Mouse (Mus musculus): Measurements from ENCODE around the gene Pphln1.

The Pphln1 gene

DNA sequence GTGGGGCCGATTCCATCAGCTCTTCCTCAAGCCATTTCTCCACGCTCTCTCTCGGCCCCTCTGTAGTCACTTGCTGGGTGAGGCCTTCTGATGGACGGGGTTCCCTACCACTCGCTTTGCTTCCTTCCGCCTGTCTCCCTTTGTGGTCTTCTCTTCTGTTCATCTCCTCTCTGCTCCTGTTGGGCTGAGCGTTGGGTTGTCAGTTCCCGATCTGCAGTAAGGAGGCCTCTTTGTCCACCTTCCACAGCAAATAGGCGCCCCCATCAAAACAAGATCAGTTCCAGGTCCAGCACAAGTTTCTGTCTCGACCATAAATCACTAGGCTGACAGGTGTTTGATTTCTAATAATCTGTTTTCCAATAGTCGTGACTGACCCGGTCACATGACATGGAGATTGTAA is 37.8 kb downstream of the Pphln1 start:
- DNase-seq, result no peak

GRCm38 (mm10) chr15:93438663-93439062 is 40.5 kb downstream of the Pphln1 start:
- DNase-seq, result peak; percentile 27

DNA sequence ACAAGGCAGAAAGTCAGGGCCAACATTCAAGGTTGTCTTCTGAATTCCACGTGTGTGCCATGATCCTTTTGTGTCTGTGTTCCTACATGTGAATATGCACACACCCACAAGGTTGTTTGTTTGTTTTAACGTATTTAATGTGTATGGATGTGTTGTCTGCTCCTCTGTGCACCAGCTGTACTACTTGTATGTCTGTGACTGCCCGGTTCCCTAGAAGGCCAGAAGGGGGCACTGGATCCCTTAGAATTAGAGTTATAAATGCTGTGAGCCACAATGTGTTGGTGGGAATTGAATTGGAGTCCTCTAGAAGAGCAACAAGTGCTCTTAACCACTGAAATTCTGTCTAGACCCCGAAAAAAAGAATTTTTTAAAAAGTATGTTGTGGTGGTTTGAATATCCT is 44.1 kb downstream of the Pphln1 start:
- no peak for DNase-seq

GRCm38 (mm10) chr15:93443676-93444075 is 45.5 kb downstream of the Pphln1 start:
- no peak for DNase-seq

GRCm38 (mm10) chr15:93448862-93449261 is 50.7 kb downstream of the Pphln1 start:
- DNase-seq, result no peak

DNA sequence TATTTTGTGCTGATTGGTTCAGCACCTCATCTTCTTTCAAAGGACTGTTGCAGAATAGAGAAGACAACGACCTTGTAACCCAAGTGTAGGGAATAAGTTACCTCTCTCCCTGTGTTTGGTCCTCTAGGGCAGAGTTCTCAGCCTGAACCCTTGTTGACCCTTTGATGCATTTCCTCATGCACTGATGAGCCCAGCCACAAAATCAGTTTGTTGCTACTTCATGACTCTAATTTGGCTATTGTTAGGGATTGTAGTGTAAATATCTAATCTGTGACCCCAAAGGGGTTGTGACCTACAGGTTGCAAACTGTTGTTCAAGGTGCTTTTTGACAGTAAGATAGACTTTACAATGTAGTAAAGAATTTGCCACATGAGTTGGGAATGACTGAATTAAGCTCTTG is 55.1 kb downstream of the Pphln1 start:
- DNase-seq, result no peak

GRCm38 (mm10) chr15:93456005-93456404 is 57.9 kb downstream of the Pphln1 start:
- DNase-seq, result no peak

DNA sequence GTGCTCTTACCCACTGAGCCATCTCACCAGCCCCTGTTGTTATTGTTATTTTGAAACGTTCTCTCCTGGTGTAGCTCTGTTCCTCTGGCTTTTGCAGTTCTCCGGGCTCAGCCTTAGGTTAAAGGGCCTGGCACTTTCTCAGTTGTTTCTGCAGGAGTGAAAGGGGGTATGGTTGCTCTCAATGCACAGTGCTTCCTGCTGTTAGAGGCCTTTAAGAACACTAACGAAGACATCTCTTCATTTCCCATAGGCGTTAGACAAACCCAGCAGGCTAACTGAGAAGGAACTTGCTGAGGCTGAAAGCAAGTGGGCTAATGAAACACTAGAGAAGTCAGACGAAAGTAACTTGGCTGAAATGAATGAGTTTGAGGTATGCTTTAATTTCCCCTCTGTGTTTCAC is 61.3 kb downstream of the Pphln1 start:
- DNase-seq, result no peak

GRCm38 (mm10) chr15:93461066-93461465 is 62.9 kb downstream of the Pphln1 start:
- DNase-seq, result no peak

DNA sequence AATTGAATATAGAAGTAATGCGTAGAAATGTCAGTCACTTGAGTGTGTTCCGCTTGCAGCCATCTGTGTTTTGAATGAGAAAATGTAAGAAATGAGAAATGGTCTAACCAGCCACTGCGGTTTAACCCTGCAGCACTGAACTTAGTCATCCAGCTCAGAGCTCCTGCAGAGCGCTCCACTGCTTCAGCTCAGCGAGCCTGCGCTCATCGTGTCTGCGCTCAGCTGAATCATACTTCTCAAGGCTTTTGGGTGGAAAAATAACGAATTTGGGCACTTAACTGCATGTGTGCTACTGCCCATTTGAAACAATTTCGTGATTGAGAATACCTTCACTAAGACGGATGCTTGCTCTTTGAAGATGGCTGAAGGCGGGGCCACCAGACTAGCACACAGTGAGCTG is 73.5 kb downstream of the Pphln1 start:
- DNase-seq, result no peak

GRCm38 (mm10) chr15:93472089-93472488 is 73.9 kb downstream of the Pphln1 start:
- no peak for DNase-seq

GRCm38 (mm10) chr15:93474277-93474676 is 76.1 kb downstream of the Pphln1 start:
- no peak for DNase-seq

DNA sequence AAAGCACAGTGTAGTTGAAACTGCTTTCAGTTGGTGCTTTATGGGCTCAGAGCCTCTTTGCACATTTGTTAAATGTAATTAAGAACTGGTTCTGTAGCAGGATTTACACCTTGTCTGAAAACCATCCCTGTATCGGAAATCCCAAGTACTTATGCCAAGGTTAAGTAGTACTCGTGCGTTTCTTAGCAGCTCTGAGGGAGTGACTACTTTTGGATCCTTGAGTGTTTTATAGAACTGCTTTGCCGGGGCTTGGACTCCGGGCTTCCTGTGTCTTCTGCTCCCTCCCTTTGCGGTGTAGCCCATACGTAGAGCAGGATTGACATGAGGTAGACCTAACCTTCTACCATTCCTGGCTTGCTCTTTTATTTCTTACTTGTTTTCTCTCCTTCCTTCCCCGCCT is 77.5 kb downstream of the Pphln1 start:
- DNase-seq, result no peak

GRCm38 (mm10) chr15:93477729-93478128 is 79.6 kb downstream of the Pphln1 start:
- no peak for DNase-seq

DNA sequence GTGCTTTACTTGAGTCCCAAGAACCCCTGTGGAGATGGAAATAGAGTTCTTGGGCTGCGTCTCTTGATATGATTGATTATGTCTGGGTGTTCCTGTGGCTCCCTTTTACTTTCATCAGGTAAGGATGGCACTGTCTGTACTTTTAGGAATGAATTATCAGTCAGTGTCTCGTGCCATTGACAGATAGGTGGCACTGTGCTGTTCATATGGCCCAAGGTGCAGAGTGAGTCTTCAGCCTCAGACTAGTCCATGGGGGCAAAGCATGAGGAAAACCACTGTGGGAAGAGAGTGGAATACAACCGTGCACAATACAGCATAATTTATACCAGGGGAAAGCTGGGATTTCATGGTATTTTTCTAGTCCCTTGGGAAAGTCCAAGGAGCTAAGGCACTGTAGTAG is 80.5 kb downstream of the Pphln1 start:
- no peak for DNase-seq

- DNase-seq, result no peak
These were observed 81.3 kb downstream of the Pphln1 start for GRCm38 (mm10) chr15:93479445-93479844.

GRCm38 (mm10) chr15:93481112-93481511 is 83.0 kb downstream of the Pphln1 start:
- no peak for DNase-seq

DNA sequence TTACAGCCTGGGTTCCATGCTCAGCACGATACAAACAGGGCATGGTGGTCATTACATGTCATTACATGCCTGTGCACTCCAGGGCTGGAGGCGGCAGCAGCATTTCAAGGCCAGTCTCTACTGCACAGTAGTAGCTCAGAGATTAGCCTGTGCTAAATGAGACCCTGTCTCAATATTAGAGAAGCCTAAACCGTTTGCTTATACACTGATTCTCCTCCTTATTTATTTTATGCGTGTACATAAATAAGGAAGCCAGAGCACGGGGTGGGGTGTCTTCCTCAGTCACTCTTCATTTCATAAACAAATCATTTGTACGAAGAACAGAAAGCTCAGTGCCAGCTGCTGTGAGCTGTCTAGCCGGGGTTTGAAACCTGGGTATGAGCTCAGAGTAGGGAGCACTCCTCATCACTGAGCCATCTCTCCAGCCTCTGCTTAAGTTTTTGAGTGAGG is 86.1 kb downstream of the Pphln1 start:
- no peak for DNase-seq

DNA sequence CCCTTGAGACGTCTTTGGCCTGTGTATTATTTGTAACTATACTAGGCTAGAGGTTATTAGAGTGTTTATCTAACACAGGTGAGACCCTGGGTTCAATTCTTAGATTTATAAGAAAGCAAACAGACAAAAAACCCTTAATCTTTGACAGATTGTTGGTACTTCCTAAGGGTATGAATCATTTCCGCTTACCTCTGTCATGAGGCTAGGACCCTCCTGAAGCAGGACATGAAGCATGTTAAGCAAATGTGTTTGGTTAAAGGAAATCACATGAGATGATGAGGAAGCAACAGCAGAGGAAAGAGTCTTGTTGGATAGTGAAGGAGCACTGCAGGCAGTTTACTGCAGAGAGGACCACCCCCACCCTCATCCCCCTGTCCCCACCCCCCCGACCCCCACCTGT is 87.1 kb downstream of the Pphln1 start:
- no peak for DNase-seq

DNA sequence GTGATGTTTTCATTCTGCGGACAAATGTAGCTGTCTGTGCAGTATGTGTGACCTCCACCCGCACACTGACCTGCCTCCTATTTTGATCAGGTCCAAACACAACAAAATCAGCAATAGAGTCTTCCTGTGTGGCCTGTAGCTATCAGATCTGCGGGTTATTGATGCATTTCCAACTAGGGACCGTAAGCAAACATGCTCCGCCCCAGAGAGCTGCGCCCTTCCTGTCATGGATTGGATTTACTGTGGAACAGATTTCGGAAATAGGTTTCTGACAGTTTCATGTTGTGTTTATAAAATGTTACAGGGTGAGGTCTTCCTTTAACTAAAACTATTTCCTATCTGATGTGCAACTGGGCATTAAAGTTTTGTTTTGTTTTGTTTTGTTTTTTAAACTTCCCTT is 87.9 kb downstream of the Pphln1 start:
- no peak for DNase-seq

- DNase-seq, result no peak
These were observed 91.4 kb downstream of the Pphln1 start for GRCm38 (mm10) chr15:93489597-93489996.

DNA sequence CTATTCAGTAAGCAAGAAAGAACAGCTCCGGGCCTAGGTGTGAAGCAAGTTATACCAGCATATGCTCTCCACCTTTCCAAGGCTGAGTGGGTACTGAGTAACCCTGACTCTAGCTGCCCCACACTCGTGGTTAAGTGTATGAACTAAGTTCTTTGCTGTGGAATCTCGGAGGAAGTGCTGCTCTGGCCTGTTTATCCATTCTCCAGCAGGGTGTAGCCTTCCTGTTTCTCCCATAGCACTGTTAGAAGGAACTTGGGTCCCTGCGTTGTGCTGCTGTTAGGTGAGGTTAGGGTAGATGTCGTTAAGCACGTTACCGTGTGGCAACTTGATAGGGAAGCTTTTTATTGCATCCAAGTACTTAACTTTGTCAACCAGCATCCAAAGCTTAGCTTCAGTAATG is 96.5 kb downstream of the Pphln1 start:
- DNase-seq, result no peak

DNA sequence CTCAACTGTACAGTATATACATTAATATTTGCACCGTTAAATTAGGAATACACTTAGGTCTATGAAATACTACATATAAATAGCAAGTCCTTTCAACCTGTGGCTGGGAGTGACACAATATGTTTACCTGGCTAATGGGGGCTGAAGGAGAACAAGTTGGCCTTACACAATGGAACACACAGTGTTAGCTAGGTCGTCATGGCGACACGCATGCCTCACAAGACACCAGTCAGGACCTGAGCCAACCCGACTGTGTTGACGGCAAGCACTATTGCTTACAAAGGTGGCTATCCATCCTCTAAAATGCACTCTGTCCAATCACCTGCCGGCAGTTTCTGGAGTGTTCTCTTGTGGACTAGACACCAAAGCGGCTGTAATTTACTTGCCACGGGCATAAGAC is 101.7 kb downstream of the Pphln1 start:
- no peak for DNase-seq

DNA sequence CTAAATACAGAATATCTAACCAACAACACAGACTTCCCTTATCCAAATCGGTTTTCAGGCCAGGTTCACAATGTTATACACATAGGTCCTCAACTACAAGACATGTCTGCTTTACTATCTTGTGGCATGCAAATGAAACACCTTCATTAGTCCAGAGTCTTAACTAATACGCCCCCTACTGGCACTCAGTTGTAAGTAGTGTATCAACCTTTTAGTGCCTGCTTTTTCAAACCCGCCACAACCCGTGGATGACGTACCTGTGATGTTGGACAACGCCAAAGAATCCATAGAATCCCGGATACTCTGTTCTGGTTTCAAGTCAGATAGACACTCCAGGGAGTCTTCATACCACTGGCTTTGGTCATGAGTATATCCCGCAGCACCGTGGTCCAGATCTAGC is 104.6 kb downstream of the Pphln1 start:
- no peak for DNase-seq

- DNase-seq, result no peak
These were observed 105.1 kb downstream of the Pphln1 start for GRCm38 (mm10) chr15:93503201-93503745.

GRCm38 (mm10) chr15:93504808-93505207 is 106.7 kb downstream of the Pphln1 start:
- DNase-seq, result no peak
